Mouse (Mus musculus) liver, adult 2 months (tissue): ENCODE data around the gene Slc16a10. TPM values are rescaled to one million over a fixed set of nuclear protein-coding genes. Genes with fewer than 3 reads are reported as not detected.
"Not testable (repeated sequence)": the region's sequence is repeated elsewhere in the genome, so short reads cannot be mapped to it uniquely, and the experiment has no call there.

ENCODE experiments used
- DNase-seq: peaks from one replicate; pipeline ENCODE4 v3.0.0-alpha.2; 2011; ENCODE audit warnings: low read depth, low spot score; ENCODE audit errors: extremely low read depth
- H3K27ac ChIP-seq: fragments of 200-500 bp; replicated peaks from 2 replicates; pipeline ENCODE4 v1.5.1; 2012; ENCODE audit warnings: low read depth, mild to moderate bottlenecking, control low read depth, inconsistent platforms, low read length; ENCODE audit not compliant: insufficient read depth
- H3K27me3 ChIP-seq: fragments of 200-500 bp; 2 replicates; pipeline ENCODE4 v1.6.1; 2012; ENCODE audit warnings: mild to moderate bottlenecking, moderate library complexity, low read length, inconsistent platforms; ENCODE audit not compliant: control insufficient read depth, insufficient read depth
- H3K36me3 ChIP-seq: fragments of 200-500 bp; 2 replicates; pipeline ENCODE4 v1.6.1; 2012; ENCODE audit warnings: low read length, inconsistent platforms; ENCODE audit not compliant: control insufficient read depth, insufficient read depth
- H3K4me1 ChIP-seq: fragments of 200-500 bp; 2 replicates; pipeline ENCODE4 v1.6.1; 2011; ENCODE audit warnings: low read length; ENCODE audit not compliant: control insufficient read depth, insufficient read depth
- H3K4me3 ChIP-seq: fragments of 200-500 bp; 2 replicates; pipeline ENCODE4 v1.5.1; 2011; ENCODE audit warnings: low read depth, mild to moderate bottlenecking, control low read depth, low read length, moderate library complexity; ENCODE audit not compliant: insufficient read depth
- H3K79me2 ChIP-seq: fragments of 200-500 bp; 2 replicates; pipeline ENCODE4 v1.6.1; 2012; ENCODE audit warnings: inconsistent platforms, mild to moderate bottlenecking, low read length, moderate library complexity; ENCODE audit not compliant: control insufficient read depth, insufficient read depth
- H3K9ac ChIP-seq: fragments of 200-500 bp; 2 replicates; pipeline ENCODE4 v1.6.1; 2012; ENCODE audit warnings: low read depth, mild to moderate bottlenecking, control low read depth, inconsistent platforms, low read length
- CTCF ChIP-seq: fragments of 200-500 bp; IDR thresholded peaks from 2 replicates; pipeline ENCODE4 v1.5.1; 2011; ENCODE audit warnings: low read depth, low read length, control low read depth
- POLR2A ChIP-seq: fragments of 200-500 bp; IDR thresholded peaks from 2 replicates; pipeline ENCODE4 v1.6.1; 2011; ENCODE audit warnings: low read length, control low read depth; ENCODE audit not compliant: insufficient read depth; ENCODE audit errors: extremely low read depth
- WGBS: fragments of 180-500 bp; shearing (Covaris S2); methylation state at CpG from one replicate; pipeline ENCODE4 v1.1.7; 2018; 5-methylcytosine and 5-hydroxymethylcytosine counted together
- polyA plus RNA-seq: library from polyadenylated mRNA; depleted of rRNA; stranded (reverse); fragments of >200 nt; gene quantifications from 2 replicates; pipeline ENCODE4 v1.2.3, GENCODE M21; 2012
- total RNA-seq: library from RNA; depleted of rRNA; stranded (reverse); fragments of >200 nt; gene quantifications from 2 replicates; pipeline ENCODE4 v1.2.3, GENCODE M21; 2014

Gene Slc16a10
- total and polyA plus RNA-seq, 2 experiments = 61.4 to 76.0 TPM

- H3K79me2 ChIP-seq = peaks cover 9% of the 10 kb centered on the region; the same call in 1 of the 2 replicates
Measured at GRCm38 (mm10) chr10:40019492-40019891, 122.6 kb downstream of the Slc16a10 start.

GRCm38 (mm10) chr10:40018261-40018860 is 123.7 kb downstream of the Slc16a10 start:
- no peak for DNase-seq
- Histone ChIP-seq H3K9ac (no peak overlapping the region), H3K4me3 (no peak overlapping the region), H3K27me3 (no peaks in the 10 kb centered on the region), H3K4me1 (peaks cover 6% of the 10 kb centered on the region), H3K27ac (no peak overlapping the region), H3K36me3 (no peaks in the 10 kb centered on the region), H3K79me2 (peaks cover 6% of the 10 kb centered on the region; the same call in 1 of the 2 replicates)
- 88% methylated on average over 5 of the region's 5 CpGs for WGBS
- TF ChIP-seq POLR2A = no peak
- TF ChIP-seq CTCF = no peak

More at GRCm38 (mm10) chr10:40019492-40019891, 122.6 kb downstream of the Slc16a10 start:
- TF ChIP-seq POLR2A (no peak), CTCF (no peak)
- WGBS = 47% methylated on average over 3 of the region's 3 CpGs
- no peak overlapping the region for H3K4me3 ChIP-seq
- no peak overlapping the region for H3K9ac ChIP-seq
- DNase-seq = no peak
- H3K36me3 ChIP-seq = no peaks in the 10 kb centered on the region
- H3K27ac ChIP-seq = no peak overlapping the region
- no peaks in the 10 kb centered on the region for H3K27me3 ChIP-seq
- peaks cover 9% of the 10 kb centered on the region for H3K4me1 ChIP-seq

GRCm38 (mm10) chr10:40009591-40009990 is 132.5 kb downstream of the Slc16a10 start:
- no peak for TF ChIP-seq POLR2A
- no peak for TF ChIP-seq CTCF
- Histone ChIP-seq H3K4me3 (no peak overlapping the region), H3K79me2 (peaks cover 7% of the 10 kb centered on the region; the same call in 1 of the 2 replicates), H3K4me1 (peaks cover 3% of the 10 kb centered on the region; the same call in 1 of the 2 replicates), H3K9ac (no peak overlapping the region), H3K36me3 (no peaks in the 10 kb centered on the region; the same call in 1 of the 2 replicates), H3K27me3 (no peaks in the 10 kb centered on the region), H3K27ac (no peak overlapping the region)
- DNase-seq = no peak
- 84% methylated on average over 11 of the region's 11 CpGs for WGBS

GRCm38 (mm10) chr10:40008847-40009246 is 133.2 kb downstream of the Slc16a10 start:
- not testable (repeated sequence) for H3K9ac ChIP-seq, H3K79me2 ChIP-seq, H3K36me3 ChIP-seq, H3K27ac ChIP-seq, H3K4me3 ChIP-seq, H3K4me1 ChIP-seq, DNase-seq, H3K27me3 ChIP-seq
- 72% methylated on average over 4 of the region's 4 CpGs for WGBS

- peak overlapping the region; percentile 41 for H3K27ac ChIP-seq
- TF ChIP-seq CTCF (no peak), POLR2A (no peak)
- H3K9ac ChIP-seq = no peak overlapping the region
- H3K79me2 ChIP-seq = peaks cover 7% of the 10 kb centered on the region; the same call in 1 of the 2 replicates
- H3K4me1 ChIP-seq = peaks cover 3% of the 10 kb centered on the region; the same call in 1 of the 2 replicates
- DNase-seq = peak; percentile 46
- peaks cover 7% of the 10 kb centered on the region; the same call in 1 of the 2 replicates for H3K36me3 ChIP-seq
- no peak overlapping the region for H3K4me3 ChIP-seq
- 44% methylated on average over 4 of the region's 4 CpGs for WGBS
- no peaks in the 10 kb centered on the region for H3K27me3 ChIP-seq
Measured at GRCm38 (mm10) chr10:40007953-40008352, 134.1 kb downstream of the Slc16a10 start.

- Histone ChIP-seq H3K9ac (no peak overlapping the region), H3K27ac (0 out of 2 replicates have a peak overlapping the region, but pooled peaks have one; percentile 4), H3K4me3 (no peak overlapping the region), H3K27me3 (no peaks in the 10 kb centered on the region), H3K36me3 (peaks cover 11% of the 10 kb centered on the region; the same call in 1 of the 2 replicates), H3K4me1 (peaks cover 3% of the 10 kb centered on the region; the same call in 1 of the 2 replicates), H3K79me2 (peaks cover 7% of the 10 kb centered on the region; the same call in 1 of the 2 replicates)
- peak; percentile 94 for DNase-seq
- TF ChIP-seq POLR2A (no peak), CTCF (no peak)
- 23% methylated on average over 10 of the region's 10 CpGs for WGBS
Measured at GRCm38 (mm10) chr10:40006963-40007362, 135.1 kb downstream of the Slc16a10 start.
